Mouse (Mus musculus): ENCODE data around the gene Fam57b. TPM values are rescaled to one million over a fixed set of nuclear protein-coding genes. Genes with fewer than 3 reads are reported as not detected.

The Fam57b gene
- polyA plus RNA-seq, 1 experiment from 2014 or later: 0.13 TPM

GRCm38 (mm10) chr7:126795387-126796317, 1.8 kb upstream of the Fam57b start:
- no peak for TF ChIP-seq EP300 (IDR thresholded peaks at IDR 0.05)
- peak; percentile 29; the same call in 1 of the 2 replicates for TF ChIP-seq CTCF (IDR thresholded peaks at IDR 0.05)
- no peak overlapping the region for H3K27ac ChIP-seq (ENCODE audit: low read length)
- 79% methylated on average over 16 of the region's 16 CpGs for WGBS
- peaks cover 19% of the 10 kb centered on the region; the same call in 1 of the 2 replicates for H3K36me3 ChIP-seq (ENCODE audit: insufficient read depth, low read length)
- H3K4me1 ChIP-seq (ENCODE audit: insufficient read depth, low read depth, low read length): peaks cover 15% of the 10 kb centered on the region; the same call in 1 of the 2 replicates
- H3K27me3 ChIP-seq (replicated peaks; ENCODE audit: insufficient read depth, low read length): no peaks in the 10 kb centered on the region
- H3K9me3 ChIP-seq (ENCODE audit: low read length): no peaks in the 10 kb centered on the region
- no peak overlapping the region for H3K4me3 ChIP-seq (ENCODE audit: low read depth, low read length)
- ATAC-seq: no peak
- no peak overlapping the region for H3K9ac ChIP-seq (replicated peaks; ENCODE audit: low read depth)
- H3K4me2 ChIP-seq (replicated peaks; ENCODE audit: low read depth, low read length): no peak overlapping the region
- no peak for DNase-seq (ENCODE audit: low spot score)

GRCm38 (mm10) chr7:126796350-126796932, 1.0 kb upstream of the Fam57b start:
- Histone ChIP-seq H3K9ac (replicated peaks; ENCODE audit: low read depth) (no peak overlapping the region), H3K4me3 (ENCODE audit: low read depth, low read length) (no peak overlapping the region), H3K27ac (ENCODE audit: low read length) (no peak overlapping the region), H3K27me3 (replicated peaks; ENCODE audit: insufficient read depth, low read length) (no peaks in the 10 kb centered on the region), H3K4me1 (ENCODE audit: insufficient read depth, low read depth, low read length) (peaks cover 12% of the 10 kb centered on the region; the same call in 1 of the 2 replicates), H3K36me3 (ENCODE audit: insufficient read depth, low read length) (peaks cover 19% of the 10 kb centered on the region; the same call in 1 of the 2 replicates), H3K4me2 (replicated peaks; ENCODE audit: low read depth, low read length) (no peak overlapping the region), H3K9me3 (ENCODE audit: low read length) (no peaks in the 10 kb centered on the region)
- ATAC-seq (no peak), DNase-seq (ENCODE audit: low spot score) (peak; percentile 53)
- TF ChIP-seq CTCF (IDR thresholded peaks at IDR 0.05) (peak; percentile 60), EP300 (IDR thresholded peaks at IDR 0.05) (no peak)
- WGBS: 65% methylated on average over 8 of the region's 8 CpGs

- whole genome bisulfite sequencing: under 1% methylated on average over 40 of the region's 40 CpGs
- DNase-seq (ENCODE audit: low spot score): no peak
- peaks cover 19% of the 10 kb centered on the region; the same call in 1 of the 2 replicates for H3K36me3 ChIP-seq (ENCODE audit: insufficient read depth, low read length)
- peaks cover 12% of the 10 kb centered on the region; the same call in 1 of the 2 replicates for H3K4me1 ChIP-seq (ENCODE audit: insufficient read depth, low read depth, low read length)
- no peaks in the 10 kb centered on the region for H3K9me3 ChIP-seq (ENCODE audit: low read length)
- peak overlapping the region; percentile 71 for H3K9ac ChIP-seq (replicated peaks; ENCODE audit: low read depth)
- peak overlapping the region; percentile 76 for H3K4me3 ChIP-seq (ENCODE audit: low read depth, low read length)
- ATAC-seq: peak; percentile 9
- H3K4me2 ChIP-seq (replicated peaks; ENCODE audit: low read depth, low read length): peak overlapping the region; percentile 77
- H3K27me3 ChIP-seq (replicated peaks; ENCODE audit: insufficient read depth, low read length): no peaks in the 10 kb centered on the region
- H3K27ac ChIP-seq (ENCODE audit: low read length): peak overlapping the region; percentile 90
- TF ChIP-seq EP300 (IDR thresholded peaks at IDR 0.05) (no peak), CTCF (IDR thresholded peaks at IDR 0.05) (no peak)
Measured at GRCm38 (mm10) chr7:126798127-126799049, 920 bp downstream of the Fam57b start.

- H3K4me3 ChIP-seq (ENCODE audit: low read depth, low read length): peak overlapping the region; percentile 76
- ATAC-seq: peak; percentile 97
- no peaks in the 10 kb centered on the region for H3K27me3 ChIP-seq (replicated peaks; ENCODE audit: insufficient read depth, low read length)
- peak; percentile 99 for DNase-seq (ENCODE audit: low spot score)
- peaks cover 19% of the 10 kb centered on the region; the same call in 1 of the 2 replicates for H3K36me3 ChIP-seq (ENCODE audit: insufficient read depth, low read length)
- H3K4me1 ChIP-seq (ENCODE audit: insufficient read depth, low read depth, low read length): peaks cover 10% of the 10 kb centered on the region; the same call in 1 of the 2 replicates
- peak overlapping the region; percentile 98 for H3K27ac ChIP-seq (ENCODE audit: low read length)
- no peaks in the 10 kb centered on the region for H3K9me3 ChIP-seq (ENCODE audit: low read length)
- WGBS: under 1% methylated on average over 25 of the region's 36 CpGs
- TF ChIP-seq EP300 (IDR thresholded peaks at IDR 0.05) (no peak), CTCF (IDR thresholded peaks at IDR 0.05) (peak; percentile 49; the same call in 1 of the 2 replicates)
- peak overlapping the region; percentile 71 for H3K9ac ChIP-seq (replicated peaks; ENCODE audit: low read depth)
- H3K4me2 ChIP-seq (replicated peaks; ENCODE audit: low read depth, low read length): peak overlapping the region; percentile 77
Measured at GRCm38 (mm10) chr7:126799050-126799467, 1.6 kb downstream of the Fam57b start.

GRCm38 (mm10) chr7:126799468-126800268, 2.2 kb downstream of the Fam57b start:
- H3K4me3 ChIP-seq (ENCODE audit: low read depth, low read length): peak overlapping the region; percentile 76
- peak; percentile 89 for ATAC-seq
- H3K27me3 ChIP-seq (replicated peaks; ENCODE audit: insufficient read depth, low read length): no peaks in the 10 kb centered on the region
- TF ChIP-seq EP300 (IDR thresholded peaks at IDR 0.05) (no peak), CTCF (IDR thresholded peaks at IDR 0.05) (peak; percentile 41; the same call in 1 of the 2 replicates)
- peak overlapping the region; percentile 98 for H3K27ac ChIP-seq (ENCODE audit: low read length)
- no peak for DNase-seq (ENCODE audit: low spot score)
- no peaks in the 10 kb centered on the region for H3K9me3 ChIP-seq (ENCODE audit: low read length)
- WGBS: 1% methylated on average over 38 of the region's 38 CpGs
- peaks cover 19% of the 10 kb centered on the region; the same call in 1 of the 2 replicates for H3K36me3 ChIP-seq (ENCODE audit: insufficient read depth, low read length)
- H3K9ac ChIP-seq (replicated peaks; ENCODE audit: low read depth): peak overlapping the region; percentile 71
- H3K4me2 ChIP-seq (replicated peaks; ENCODE audit: low read depth, low read length): peak overlapping the region; percentile 77
- H3K4me1 ChIP-seq (ENCODE audit: insufficient read depth, low read depth, low read length): peaks cover 10% of the 10 kb centered on the region; the same call in 1 of the 2 replicates

Measured in lung, postnatal 0 days (tissue).